Mouse (Mus musculus): Measurements from ENCODE around the gene Spag9. TPM values are rescaled to one million over a fixed set of nuclear protein-coding genes. Genes with fewer than 3 reads are reported as not detected.

Spag9 gene
- polyA plus RNA-seq, 1 experiment from 2014 or later, result 86.6 TPM

- no peaks in the 10 kb centered on the region for H3K27me3 ChIP-seq (ENCODE audit: control insufficient read depth, insufficient read depth, low read length)
- H3K27ac ChIP-seq (ENCODE audit: low read depth, low read length), result no peak overlapping the region
- H3K4me1 ChIP-seq (ENCODE audit: control insufficient read depth, insufficient read depth, low read length), result no peaks in the 10 kb centered on the region
- H3K4me2 ChIP-seq (ENCODE audit: low read depth), result no peak overlapping the region
- DNase-seq (ENCODE audit: low spot score), result no peak
- no peak overlapping the region for H3K4me3 ChIP-seq (ENCODE audit: low read depth, low read length)
- H3K9me3 ChIP-seq (ENCODE audit: control insufficient read depth, low read length), result no peaks in the 10 kb centered on the region
- peaks cover 7% of the 10 kb centered on the region; the same call in 1 of the 2 replicates for H3K36me3 ChIP-seq (ENCODE audit: control insufficient read depth, insufficient read depth, low read length)
- no peak overlapping the region for H3K9ac ChIP-seq (ENCODE audit: low read length)
- WGBS, result 94% methylated on average over 5 of the region's 5 CpGs
- ATAC-seq (ENCODE audit: insufficient read depth, low FRiP score, low TSS enrichment), result no peak
Measured at GRCm38 (mm10) chr11:94098840-94099239, 102.9 kb downstream of the Spag9 start.

GRCm38 (mm10) chr11:94113795-94114194 lies 117.9 kb downstream of the Spag9 start:
- Histone ChIP-seq H3K9me3 (ENCODE audit: control insufficient read depth, low read length) (no peaks in the 10 kb centered on the region), H3K36me3 (ENCODE audit: control insufficient read depth, insufficient read depth, low read length) (peaks cover 17% of the 10 kb centered on the region), H3K27me3 (ENCODE audit: control insufficient read depth, insufficient read depth, low read length) (no peaks in the 10 kb centered on the region), H3K27ac (ENCODE audit: low read depth, low read length) (no peak overlapping the region), H3K4me1 (ENCODE audit: control insufficient read depth, insufficient read depth, low read length) (no peaks in the 10 kb centered on the region), H3K4me2 (ENCODE audit: low read depth) (no peak overlapping the region), H3K4me3 (ENCODE audit: low read depth, low read length) (no peak overlapping the region), H3K9ac (ENCODE audit: low read length) (no peak overlapping the region)
- ATAC-seq (ENCODE audit: insufficient read depth, low FRiP score, low TSS enrichment) (no peak), DNase-seq (ENCODE audit: low spot score) (no peak)
- 93% methylated on average over 2 of the region's 2 CpGs for WGBS

- ATAC-seq (ENCODE audit: insufficient read depth, low FRiP score, low TSS enrichment), result no peak
- Histone ChIP-seq H3K27me3 (ENCODE audit: control insufficient read depth, insufficient read depth, low read length) (no peaks in the 10 kb centered on the region), H3K9ac (ENCODE audit: low read length) (no peak overlapping the region), H3K27ac (ENCODE audit: low read depth, low read length) (no peak overlapping the region), H3K4me3 (ENCODE audit: low read depth, low read length) (no peak overlapping the region), H3K9me3 (ENCODE audit: control insufficient read depth, low read length) (no peaks in the 10 kb centered on the region), H3K36me3 (ENCODE audit: control insufficient read depth, insufficient read depth, low read length) (peaks cover 15% of the 10 kb centered on the region), H3K4me2 (ENCODE audit: low read depth) (no peak overlapping the region), H3K4me1 (ENCODE audit: control insufficient read depth, insufficient read depth, low read length) (no peaks in the 10 kb centered on the region)
- DNase-seq (ENCODE audit: low spot score), result no peak
- WGBS, result 92% methylated on average over 5 of the region's 5 CpGs
Measured at GRCm38 (mm10) chr11:94115408-94115807, 119.5 kb downstream of the Spag9 start.

GRCm38 (mm10) chr11:94116655-94117054 lies 120.8 kb downstream of the Spag9 start:
- no peak for DNase-seq (ENCODE audit: low spot score)
- peaks cover 16% of the 10 kb centered on the region for H3K36me3 ChIP-seq (ENCODE audit: control insufficient read depth, insufficient read depth, low read length)
- no peak overlapping the region for H3K27ac ChIP-seq (ENCODE audit: low read depth, low read length)

GRCm38 (mm10) chr11:94117836-94118235 lies 121.9 kb downstream of the Spag9 start:
- Histone ChIP-seq H3K4me3 (ENCODE audit: low read depth, low read length) (no peak overlapping the region), H3K36me3 (ENCODE audit: control insufficient read depth, insufficient read depth, low read length) (peaks cover 16% of the 10 kb centered on the region)
- WGBS, result 91% methylated on average over 6 of the region's 6 CpGs

More at GRCm38 (mm10) chr11:94116655-94117054, 120.8 kb downstream of the Spag9 start:
- Histone ChIP-seq H3K4me2 (ENCODE audit: low read depth) (no peak overlapping the region), H3K4me3 (ENCODE audit: low read depth, low read length) (no peak overlapping the region), H3K9me3 (ENCODE audit: control insufficient read depth, low read length) (no peaks in the 10 kb centered on the region), H3K27me3 (ENCODE audit: control insufficient read depth, insufficient read depth, low read length) (no peaks in the 10 kb centered on the region), H3K4me1 (ENCODE audit: control insufficient read depth, insufficient read depth, low read length) (no peaks in the 10 kb centered on the region), H3K9ac (ENCODE audit: low read length) (no peak overlapping the region)
- 94% methylated on average over 7 of the region's 7 CpGs for WGBS
- no peak for ATAC-seq (ENCODE audit: insufficient read depth, low FRiP score, low TSS enrichment)

GRCm38 (mm10) chr11:94118612-94119011 lies 122.7 kb downstream of the Spag9 start:
- H3K9ac ChIP-seq (ENCODE audit: low read length), result no peak overlapping the region
- DNase-seq (ENCODE audit: low spot score) (no peak), ATAC-seq (ENCODE audit: insufficient read depth, low FRiP score, low TSS enrichment) (no peak)
- H3K9me3 ChIP-seq (ENCODE audit: control insufficient read depth, low read length), result no peaks in the 10 kb centered on the region
- no peaks in the 10 kb centered on the region for H3K27me3 ChIP-seq (ENCODE audit: control insufficient read depth, insufficient read depth, low read length)
- H3K4me3 ChIP-seq (ENCODE audit: low read depth, low read length), result no peak overlapping the region
- no peaks in the 10 kb centered on the region for H3K4me1 ChIP-seq (ENCODE audit: control insufficient read depth, insufficient read depth, low read length)
- H3K4me2 ChIP-seq (ENCODE audit: low read depth), result no peak overlapping the region
- no peak overlapping the region for H3K27ac ChIP-seq (ENCODE audit: low read depth, low read length)
- peaks cover 14% of the 10 kb centered on the region for H3K36me3 ChIP-seq (ENCODE audit: control insufficient read depth, insufficient read depth, low read length)

More at GRCm38 (mm10) chr11:94117836-94118235, 121.9 kb downstream of the Spag9 start:
- ATAC-seq (ENCODE audit: insufficient read depth, low FRiP score, low TSS enrichment) (no peak), DNase-seq (ENCODE audit: low spot score) (no peak)
- H3K4me2 ChIP-seq (ENCODE audit: low read depth), result no peak overlapping the region
- H3K27ac ChIP-seq (ENCODE audit: low read depth, low read length), result no peak overlapping the region
- no peaks in the 10 kb centered on the region for H3K9me3 ChIP-seq (ENCODE audit: control insufficient read depth, low read length)
- no peaks in the 10 kb centered on the region for H3K27me3 ChIP-seq (ENCODE audit: control insufficient read depth, insufficient read depth, low read length)
- no peak overlapping the region for H3K9ac ChIP-seq (ENCODE audit: low read length)
- no peaks in the 10 kb centered on the region for H3K4me1 ChIP-seq (ENCODE audit: control insufficient read depth, insufficient read depth, low read length)

- Histone ChIP-seq H3K4me2 (ENCODE audit: low read depth) (no peak overlapping the region), H3K36me3 (ENCODE audit: control insufficient read depth, insufficient read depth, low read length) (peaks cover 12% of the 10 kb centered on the region), H3K4me1 (ENCODE audit: control insufficient read depth, insufficient read depth, low read length) (no peaks in the 10 kb centered on the region), H3K4me3 (ENCODE audit: low read depth, low read length) (no peak overlapping the region), H3K27me3 (ENCODE audit: control insufficient read depth, insufficient read depth, low read length) (no peaks in the 10 kb centered on the region), H3K9ac (ENCODE audit: low read length) (no peak overlapping the region), H3K9me3 (ENCODE audit: control insufficient read depth, low read length) (no peaks in the 10 kb centered on the region), H3K27ac (ENCODE audit: low read depth, low read length) (no peak overlapping the region)
- WGBS, result 91% methylated on average over 3 of the region's 3 CpGs
- DNase-seq (ENCODE audit: low spot score), result no peak
- ATAC-seq (ENCODE audit: insufficient read depth, low FRiP score, low TSS enrichment), result no peak
Measured at GRCm38 (mm10) chr11:94120690-94121089, 124.8 kb downstream of the Spag9 start.

- DNase-seq (ENCODE audit: low spot score) (no peak), ATAC-seq (ENCODE audit: insufficient read depth, low FRiP score, low TSS enrichment) (no peak)
- Histone ChIP-seq H3K4me2 (ENCODE audit: low read depth) (no peak overlapping the region), H3K36me3 (ENCODE audit: control insufficient read depth, insufficient read depth, low read length) (peaks cover 10% of the 10 kb centered on the region), H3K27ac (ENCODE audit: low read depth, low read length) (no peak overlapping the region), H3K4me3 (ENCODE audit: low read depth, low read length) (no peak overlapping the region), H3K9me3 (ENCODE audit: control insufficient read depth, low read length) (no peaks in the 10 kb centered on the region), H3K4me1 (ENCODE audit: control insufficient read depth, insufficient read depth, low read length) (no peaks in the 10 kb centered on the region), H3K27me3 (ENCODE audit: control insufficient read depth, insufficient read depth, low read length) (no peaks in the 10 kb centered on the region), H3K9ac (ENCODE audit: low read length) (no peak overlapping the region)
- WGBS, result 93% methylated on average over 10 of the region's 10 CpGs
Measured at GRCm38 (mm10) chr11:94121501-94121900, 125.6 kb downstream of the Spag9 start.

GRCm38 (mm10) chr11:94122341-94123030 lies 126.6 kb downstream of the Spag9 start:
- Histone ChIP-seq H3K9me3 (ENCODE audit: control insufficient read depth, low read length) (no peaks in the 10 kb centered on the region), H3K27me3 (ENCODE audit: control insufficient read depth, insufficient read depth, low read length) (no peaks in the 10 kb centered on the region), H3K4me1 (ENCODE audit: control insufficient read depth, insufficient read depth, low read length) (no peaks in the 10 kb centered on the region), H3K4me2 (ENCODE audit: low read depth) (no peak overlapping the region), H3K36me3 (ENCODE audit: control insufficient read depth, insufficient read depth, low read length) (peaks cover 7% of the 10 kb centered on the region; the same call in 1 of the 2 replicates), H3K9ac (ENCODE audit: low read length) (no peak overlapping the region), H3K4me3 (ENCODE audit: low read depth, low read length) (no peak overlapping the region), H3K27ac (ENCODE audit: low read depth, low read length) (no peak overlapping the region)
- ATAC-seq (ENCODE audit: insufficient read depth, low FRiP score, low TSS enrichment), result no peak
- DNase-seq (ENCODE audit: low spot score), result no peak
- WGBS, result 91% methylated on average over 9 of the region's 9 CpGs
